Mouse (Mus musculus): ENCODE results near the gene Serping1. TPM values are rescaled to one million over a fixed set of nuclear protein-coding genes. Genes with fewer than 3 reads are reported as not detected.
A peak's percentile ranks its signal among the peaks of the same experiment; 100 is the strongest.

Gene Serping1
- polyA plus RNA-seq, 1 experiment from 2014 or later, result 12.4 TPM

GRCm38 (mm10) chr2:84723856-84724255 is 51.4 kb downstream of the Serping1 start:
- no peak for ATAC-seq (ENCODE audit: insufficient number of reproducible peaks, low FRiP score, low TSS enrichment, low read depth)
- WGBS, result 96% methylated on average over 14 of the region's 14 CpGs
- H3K27me3 ChIP-seq (ENCODE audit: control insufficient read depth, insufficient read depth, low read length), result no peaks in the 10 kb centered on the region
- H3K9me3 ChIP-seq (ENCODE audit: control insufficient read depth, low read length), result no peaks in the 10 kb centered on the region
- no peak overlapping the region for H3K27ac ChIP-seq (replicated peaks; ENCODE audit: low read depth, low read length)
- no peak overlapping the region for H3K9ac ChIP-seq (ENCODE audit: low read length)
- DNase-seq (ENCODE audit: low spot score), result no peak
- H3K4me3 ChIP-seq (ENCODE audit: low read depth, low read length), result no peak overlapping the region
- H3K4me2 ChIP-seq (ENCODE audit: low read depth, severe bottlenecking), result no peak overlapping the region
- H3K4me1 ChIP-seq (ENCODE audit: control insufficient read depth, insufficient read depth, low read length), result no peaks in the 10 kb centered on the region
- H3K36me3 ChIP-seq (ENCODE audit: control insufficient read depth, insufficient read depth, low read length), result peaks cover 8% of the 10 kb centered on the region; the same call in 1 of the 2 replicates

- DNase-seq (ENCODE audit: low spot score) (no peak), ATAC-seq (ENCODE audit: insufficient number of reproducible peaks, low FRiP score, low TSS enrichment, low read depth) (no peak)
- WGBS, result 82% methylated on average over 3 of the region's 3 CpGs
- Histone ChIP-seq H3K4me3 (ENCODE audit: low read depth, low read length) (no peak overlapping the region), H3K9ac (ENCODE audit: low read length) (no peak overlapping the region), H3K27ac (replicated peaks; ENCODE audit: low read depth, low read length) (no peak overlapping the region), H3K36me3 (ENCODE audit: control insufficient read depth, insufficient read depth, low read length) (peaks cover 8% of the 10 kb centered on the region; the same call in 1 of the 2 replicates), H3K9me3 (ENCODE audit: control insufficient read depth, low read length) (no peaks in the 10 kb centered on the region), H3K27me3 (ENCODE audit: control insufficient read depth, insufficient read depth, low read length) (no peaks in the 10 kb centered on the region), H3K4me2 (ENCODE audit: low read depth, severe bottlenecking) (no peak overlapping the region), H3K4me1 (ENCODE audit: control insufficient read depth, insufficient read depth, low read length) (no peaks in the 10 kb centered on the region)
These were observed 54.1 kb downstream of the Serping1 start for GRCm38 (mm10) chr2:84721182-84721581.

GRCm38 (mm10) chr2:84720718-84721117 is 54.5 kb downstream of the Serping1 start:
- Histone ChIP-seq H3K9ac (ENCODE audit: low read length) (no peak overlapping the region), H3K27me3 (ENCODE audit: control insufficient read depth, insufficient read depth, low read length) (no peaks in the 10 kb centered on the region), H3K9me3 (ENCODE audit: control insufficient read depth, low read length) (no peaks in the 10 kb centered on the region), H3K4me2 (ENCODE audit: low read depth, severe bottlenecking) (no peak overlapping the region), H3K27ac (replicated peaks; ENCODE audit: low read depth, low read length) (no peak overlapping the region), H3K4me1 (ENCODE audit: control insufficient read depth, insufficient read depth, low read length) (no peaks in the 10 kb centered on the region), H3K36me3 (ENCODE audit: control insufficient read depth, insufficient read depth, low read length) (peaks cover 7% of the 10 kb centered on the region; the same call in 1 of the 2 replicates), H3K4me3 (ENCODE audit: low read depth, low read length) (no peak overlapping the region)
- DNase-seq (ENCODE audit: low spot score), result no peak
- WGBS, result 92% methylated on average over 2 of the region's 2 CpGs
- no peak for ATAC-seq (ENCODE audit: insufficient number of reproducible peaks, low FRiP score, low TSS enrichment, low read depth)

- Histone ChIP-seq H3K4me3 (ENCODE audit: low read depth, low read length) (no peak overlapping the region), H3K4me1 (ENCODE audit: control insufficient read depth, insufficient read depth, low read length) (0 out of 2 replicates have a peak, but pooled peaks cover 3% of the 10 kb centered on the region), H3K36me3 (ENCODE audit: control insufficient read depth, insufficient read depth, low read length) (peaks cover 3% of the 10 kb centered on the region; the same call in 1 of the 2 replicates), H3K27me3 (ENCODE audit: control insufficient read depth, insufficient read depth, low read length) (no peaks in the 10 kb centered on the region), H3K9ac (ENCODE audit: low read length) (no peak overlapping the region), H3K9me3 (ENCODE audit: control insufficient read depth, low read length) (no peaks in the 10 kb centered on the region), H3K27ac (replicated peaks; ENCODE audit: low read depth, low read length) (no peak overlapping the region), H3K4me2 (ENCODE audit: low read depth, severe bottlenecking) (no peak overlapping the region)
- DNase-seq (ENCODE audit: low spot score), result no peak
- no peak for ATAC-seq (ENCODE audit: insufficient number of reproducible peaks, low FRiP score, low TSS enrichment, low read depth)
- 99% methylated on average over 4 of the region's 4 CpGs for WGBS
These were observed 57.9 kb downstream of the Serping1 start for GRCm38 (mm10) chr2:84717357-84717756.

- H3K4me3 ChIP-seq (ENCODE audit: low read depth, low read length), result peak overlapping the region; percentile 90
- DNase-seq (ENCODE audit: low spot score) (no peak), ATAC-seq (ENCODE audit: insufficient number of reproducible peaks, low FRiP score, low TSS enrichment, low read depth) (no peak)
- H3K27ac ChIP-seq (replicated peaks; ENCODE audit: low read depth, low read length), result no peak overlapping the region; the same call in 1 of the 2 replicates
- no peaks in the 10 kb centered on the region for H3K9me3 ChIP-seq (ENCODE audit: control insufficient read depth, low read length)
- H3K4me1 ChIP-seq (ENCODE audit: control insufficient read depth, insufficient read depth, low read length), result 0 out of 2 replicates have a peak, but pooled peaks cover 3% of the 10 kb centered on the region
- no peak overlapping the region; the same call in 1 of the 2 replicates for H3K9ac ChIP-seq (ENCODE audit: low read length)
- no peaks in the 10 kb centered on the region for H3K27me3 ChIP-seq (ENCODE audit: control insufficient read depth, insufficient read depth, low read length)
- 37% methylated on average over 9 of the region's 9 CpGs for WGBS
- H3K36me3 ChIP-seq (ENCODE audit: control insufficient read depth, insufficient read depth, low read length), result peaks cover 3% of the 10 kb centered on the region; the same call in 1 of the 2 replicates
- peak overlapping the region; percentile 60 for H3K4me2 ChIP-seq (ENCODE audit: low read depth, severe bottlenecking)
These were observed 58.6 kb downstream of the Serping1 start for GRCm38 (mm10) chr2:84716423-84717355.

GRCm38 (mm10) chr2:84715562-84716361 is 59.5 kb downstream of the Serping1 start:
- Histone ChIP-seq H3K36me3 (ENCODE audit: control insufficient read depth, insufficient read depth, low read length) (no peaks in the 10 kb centered on the region), H3K9me3 (ENCODE audit: control insufficient read depth, low read length) (no peaks in the 10 kb centered on the region), H3K9ac (ENCODE audit: low read length) (peak overlapping the region; percentile 86), H3K4me2 (ENCODE audit: low read depth, severe bottlenecking) (peak overlapping the region; percentile 60), H3K27me3 (ENCODE audit: control insufficient read depth, insufficient read depth, low read length) (no peaks in the 10 kb centered on the region), H3K4me1 (ENCODE audit: control insufficient read depth, insufficient read depth, low read length) (0 out of 2 replicates have a peak, but pooled peaks cover 3% of the 10 kb centered on the region), H3K4me3 (ENCODE audit: low read depth, low read length) (peak overlapping the region; percentile 90), H3K27ac (replicated peaks; ENCODE audit: low read depth, low read length) (peak overlapping the region; percentile 96)
- WGBS, result under 1% methylated on average over 33 of the region's 33 CpGs
- peak; percentile 96 for ATAC-seq (ENCODE audit: insufficient number of reproducible peaks, low FRiP score, low TSS enrichment, low read depth)
- no peak for DNase-seq (ENCODE audit: low spot score)

MicroRNAs encoded within 50 kb of the gene (microRNA counts, 519-probe panel; counts per million panel counts)
- microRNA mmu-miR-130a, result 6,747 counts per million, percentile 98 among the panel's probes with 10 or more counts

Small RNA genes lying within 50 kb of the gene (microRNA-seq; reads per million reads assigned to microRNA genes)
- gene Mir130a, result 32,399 reads per million, percentile 98 among the genes with 10 or more reads in this experiment

Other genes with a start within 250 kb of the Serping1 start
- 35.2 and 38.7 TPM in 2 replicates for gene Ctnnd1, start 124.7 kb downstream of the Serping1 start, polyA plus RNA-seq (2014; fragmentation: Nextera tagmentation; extraction: Ambion mirVana)
- gene Btbd18, start 116.4 kb downstream of the Serping1 start, polyA plus RNA-seq (2014; fragmentation: Nextera tagmentation; extraction: Ambion mirVana), result 0.09 and 0.37 TPM in 2 replicates
- gene Selenoh, start 104.7 kb downstream of the Serping1 start, polyA plus RNA-seq (2014; fragmentation: Nextera tagmentation; extraction: Ambion mirVana), result 485 and 509 TPM in 2 replicates
- gene Gm28635, start 97.4 kb downstream of the Serping1 start, polyA plus RNA-seq (2014; fragmentation: Nextera tagmentation; extraction: Ambion mirVana), result not detected in 2 replicates
- 54.1 and 55.4 TPM in 2 replicates for gene Med19, start 97.0 kb downstream of the Serping1 start, polyA plus RNA-seq (2014; fragmentation: Nextera tagmentation; extraction: Ambion mirVana)
- gene Tmx2, start 96.3 kb downstream of the Serping1 start, polyA plus RNA-seq (2014; fragmentation: Nextera tagmentation; extraction: Ambion mirVana), result 129 TPM in 2 replicates
- gene Zdhhc5, start 60.3 kb downstream of the Serping1 start, polyA plus RNA-seq (2014; fragmentation: Nextera tagmentation; extraction: Ambion mirVana), result 31.1 and 32.6 TPM in 2 replicates
- 57.3 and 57.6 TPM in 2 replicates for gene Clp1, start 48.1 kb downstream of the Serping1 start, polyA plus RNA-seq (2014; fragmentation: Nextera tagmentation; extraction: Ambion mirVana)
- gene Ypel4, start 41.4 kb downstream of the Serping1 start, polyA plus RNA-seq (2014; fragmentation: Nextera tagmentation; extraction: Ambion mirVana), result 7.4 and 9.9 TPM in 2 replicates
- gene Gm19426, start 31.8 kb downstream of the Serping1 start, polyA plus RNA-seq (2014; fragmentation: Nextera tagmentation; extraction: Ambion mirVana), result 4.6 and 6.1 TPM in 2 replicates
- 21.9 and 23.3 TPM in 2 replicates for gene Ube2l6, start 23.4 kb upstream of the Serping1 start, polyA plus RNA-seq (2014; fragmentation: Nextera tagmentation; extraction: Ambion mirVana)
- gene Smtnl1, start 47.2 kb upstream of the Serping1 start, polyA plus RNA-seq (2014; fragmentation: Nextera tagmentation; extraction: Ambion mirVana), result 0.10 and 0.32 TPM in 2 replicates
- 46.9 and 53.6 TPM in 2 replicates for gene Timm10, start 51.6 kb upstream of the Serping1 start, polyA plus RNA-seq (2014; fragmentation: Nextera tagmentation; extraction: Ambion mirVana)
- gene Slc43a1, start 63.4 kb upstream of the Serping1 start, polyA plus RNA-seq (2014; fragmentation: Nextera tagmentation; extraction: Ambion mirVana), result 36.0 and 37.8 TPM in 2 replicates
- 0.75 and 0.96 TPM in 2 replicates for gene Rtn4rl2, start 111.3 kb upstream of the Serping1 start, polyA plus RNA-seq (2014; fragmentation: Nextera tagmentation; extraction: Ambion mirVana)
- 31.6 and 31.7 TPM in 2 replicates for gene Slc43a3, start 161.1 kb upstream of the Serping1 start, polyA plus RNA-seq (2014; fragmentation: Nextera tagmentation; extraction: Ambion mirVana)
- 0.47 and 0.48 TPM in 2 replicates for gene Prg2, start 205.0 kb upstream of the Serping1 start, polyA plus RNA-seq (2014; fragmentation: Nextera tagmentation; extraction: Ambion mirVana)
- not detected in 2 replicates for gene Prg3, start 212.8 kb upstream of the Serping1 start, polyA plus RNA-seq (2014; fragmentation: Nextera tagmentation; extraction: Ambion mirVana)

All from limb, embryonic 11.5 days (tissue).